ENCODE assay signal across 19 mouse cellular contexts in the genomic region with DNA sequence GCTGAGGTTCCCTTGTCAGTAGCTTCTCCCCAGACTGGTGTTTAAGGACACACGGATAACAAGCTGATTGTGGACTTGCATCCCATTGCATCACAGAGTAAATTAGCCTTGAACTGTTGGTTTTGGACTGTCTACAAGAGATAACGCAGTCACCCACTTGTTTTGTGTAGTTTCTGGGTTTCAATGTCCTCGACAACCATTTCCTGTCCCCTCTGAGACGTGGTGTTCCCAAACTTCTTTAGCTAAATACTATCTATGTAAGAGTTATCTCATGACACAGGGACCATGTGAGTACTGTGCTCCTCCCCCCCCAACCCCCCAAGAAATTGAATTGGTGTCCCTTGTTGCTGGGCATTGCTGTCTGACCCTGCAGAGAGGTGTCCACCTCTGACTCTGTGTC. TPM values are rescaled to one million over a fixed set of nuclear protein-coding genes. Genes with fewer than 3 reads are reported as not detected.
DNase-seq lines count a peak whose midpoint lies in the region; ATAC-seq and TF ChIP-seq lines count a peak whose summit lies in the region.
"Had no signal": no experiment of that assay in that cellular context is flagged by ENCODE, and none has a peak within 500 bp of the region (broad histone marks: within the 10 kb centered on the region; RNA-seq: fewer than 3 reads in every experiment).

No protein-coding gene starts in this region.

- no peaks in the 10 kb centered on the region for H3K9me3 ChIP-seq in liver, postnatal 0 days (ENCODE audit: low read length)

- H3K4me1 ChIP-seq in heart, adult 2 months (ENCODE audit: control insufficient read depth, insufficient read depth, low read length), result peaks cover 5% of the 10 kb centered on the region
- H3K4me1 ChIP-seq in liver, adult 2 months (ENCODE audit: control insufficient read depth, insufficient read depth, low read length), result peaks cover 52% of the 10 kb centered on the region
- H3K4me1 ChIP-seq in liver, postnatal 0 days (ENCODE audit: insufficient read depth), result peaks cover 41% of the 10 kb centered on the region

- no peak for TF ChIP-seq POLR2A in heart, adult 2 months (IDR thresholded peaks at IDR 0.05; ENCODE audit: insufficient read depth, low read depth, low read length)
- TF ChIP-seq POLR2A in liver, adult 2 months (IDR thresholded peaks at IDR 0.05; ENCODE audit: extremely low read depth, insufficient read depth, low read length), result no peak

- peak; percentile 83 for ATAC-seq in liver, postnatal 0 days
- ATAC-seq: CD4-positive, CD25-positive, alpha-beta regulatory T cell, adult 4 months had no signal

- no peaks in the 10 kb centered on the region for H3K27me3 ChIP-seq in heart, adult 2 months (ENCODE audit: control insufficient read depth, insufficient read depth, low read length)
- H3K27me3 ChIP-seq in liver, adult 2 months (ENCODE audit: control insufficient read depth, insufficient read depth, low read length), result no peaks in the 10 kb centered on the region
- H3K27me3 ChIP-seq in liver, postnatal 0 days (ENCODE audit: insufficient read depth, low read length), result no peaks in the 10 kb centered on the region
- H3K27me3 ChIP-seq: Patski had no signal

- no peaks in the 10 kb centered on the region for H3K36me3 ChIP-seq in heart, adult 2 months (ENCODE audit: control insufficient read depth, insufficient read depth, low read length)
- no peaks in the 10 kb centered on the region for H3K36me3 ChIP-seq in liver, adult 2 months (ENCODE audit: control insufficient read depth, insufficient read depth, low read length)
- H3K36me3 ChIP-seq in liver, postnatal 0 days (replicated peaks; ENCODE audit: insufficient read depth, low read length), result no peaks in the 10 kb centered on the region

- no peak overlapping the region for H3K4me3 ChIP-seq in heart, adult 2 months
- peak overlapping the region; percentile 40 for H3K4me3 ChIP-seq in liver, adult 2 months (ENCODE audit: insufficient read depth, low read depth, low read length)
- H3K4me3 ChIP-seq in liver, postnatal 0 days (ENCODE audit: low read depth, low read length), result no peak overlapping the region

- H3K27ac ChIP-seq in heart, adult 2 months, result no peak overlapping the region
- peak overlapping the region; percentile 100 for H3K27ac ChIP-seq in liver, adult 2 months (replicated peaks; ENCODE audit: insufficient read depth, low read depth, low read length)
- H3K27ac ChIP-seq in liver, postnatal 0 days (ENCODE audit: low read depth), result peak overlapping the region; percentile 98

- TF ChIP-seq EP300 in heart, adult 2 months (IDR thresholded peaks at IDR 0.05; ENCODE audit: insufficient read depth, low read depth, low read length), result no peak
- peak; percentile 94 for TF ChIP-seq EP300 in liver, postnatal 0 days (IDR thresholded peaks at IDR 0.05; ENCODE audit: low read depth)

- no peak overlapping the region for H3K4me2 ChIP-seq in liver, postnatal 0 days (ENCODE audit: low read depth, low read length)
- H3K4me2 ChIP-seq: midbrain, embryonic 11.5 days had no signal

- H3K79me2 ChIP-seq in heart, adult 2 months (replicated peaks; ENCODE audit: control insufficient read depth, insufficient read depth, low read length), result no peaks in the 10 kb centered on the region
- no peaks in the 10 kb centered on the region for H3K79me2 ChIP-seq in liver, adult 2 months (ENCODE audit: control insufficient read depth, insufficient read depth, low read length)

- intact Hi-C loops in heart, adult 2 months (cut with DNase I), result no loop called here

- H3K9ac ChIP-seq in heart, adult 2 months (ENCODE audit: low read depth, low read length), result no peak overlapping the region
- peak overlapping the region; percentile 78 for H3K9ac ChIP-seq in liver, adult 2 months (ENCODE audit: low read depth, low read length)
- peak overlapping the region; percentile 51; the same call in 1 of the 2 replicates for H3K9ac ChIP-seq in liver, postnatal 0 days (replicated peaks)

- no peak for TF ChIP-seq CTCF in heart, adult 2 months (IDR thresholded peaks at IDR 0.05)
- TF ChIP-seq CTCF in liver, adult 2 months (IDR thresholded peaks at IDR 0.05; ENCODE audit: low read depth, low read length), result no peak
- TF ChIP-seq CTCF in liver, postnatal 0 days (IDR thresholded peaks at IDR 0.05; ENCODE audit: low read depth), result no peak

- peak; percentile 40 for DNase-seq in heart, adult 8-10 months (ENCODE audit: low spot score)
- no peak for DNase-seq in heart, adult 2 months
- DNase-seq in liver, adult 2 months (ENCODE audit: extremely low read depth, low read depth, low spot score), result peak; percentile 100
- DNase-seq in liver (no peak), adipocyte (ENCODE audit: low spot score) (peak; percentile 18)
- DNase-seq in liver, postnatal 0 days, result peak; percentile 59
- DNase-seq in right cerebral cortex, postnatal 4 days, result no peak
- DNase-seq: cerebellum, postnatal 25 days; layer of hippocampus, postnatal 36 days; right cerebral cortex, postnatal 25 days; thymus, adult 18-20 months had no signal

- WGBS in heart, adult 2 months, result 34% methylated on average over 4 of the region's 4 CpGs
- WGBS in liver, adult 2 months, result 5% methylated on average over 4 of the region's 4 CpGs
- WGBS in liver, postnatal 0 days (ENCODE audit: insufficient replicate concordance), result 14% methylated on average over 4 of the region's 4 CpGs

RNA-seq across cellular contexts. Expression of a gene that starts 9.6 kb away (rescaled TPM):
- total RNA-seq in heart, adult 8-10 months (2022), result 1 to 10 TPM; 5.3 to 8.9 (median 6.8) TPM
- 1 to 10 TPM; 8.0 to 8.6 TPM for total RNA-seq in heart, adult 2 months (2021)
- polyA plus RNA-seq in heart, adult 2 months (2012; rRNA removed), result 15.1 and 19.3 TPM in 2 replicates
- 10,308 and 11,624 TPM in 2 replicates for total RNA-seq in liver, adult 2 months (2014; rRNA removed)
- 17,109 and 17,601 TPM in 2 replicates for polyA plus RNA-seq in liver, adult 2 months (2012; rRNA removed)
- polyA plus RNA-seq in liver, postnatal 0 days (2015; fragmentation: Nextera tagmentation; extraction: Ambion mirVana), result 25,564 and 27,060 TPM in 2 replicates
- total RNA-seq: granulocyte monocyte progenitor cell, adult 5-6 weeks; layer of hippocampus, postnatal 36 days; left cerebral cortex, postnatal 4 days had no signal
- polyA plus RNA-seq: CD4-positive, CD25-positive, alpha-beta regulatory T cell, adult 4 months; embryonic facial prominence, embryonic 14.5 days; forebrain, embryonic 11.5 days; Patski had no signal

RNA-seq across cellular contexts. Expression of a gene that starts 23.8 kb away (rescaled TPM):
- total RNA-seq in heart, adult 8-10 months (2022), result 10 to 100 TPM; 43.8 to 68.4 (median 55.3) TPM
- total RNA-seq in heart, adult 2 months (2021), result 10 to 100 TPM; 59.5 to 68.5 TPM
- polyA plus RNA-seq in heart, adult 2 months (2012; rRNA removed), result 13.0 and 19.3 TPM in 2 replicates
- total RNA-seq in liver, adult 2 months (2014; rRNA removed), result 62.0 and 67.7 TPM in 2 replicates
- polyA plus RNA-seq in liver, adult 2 months (2012; rRNA removed), result 20.7 and 23.9 TPM in 2 replicates
- 48.9 and 50.3 TPM in 2 replicates for polyA plus RNA-seq in liver, postnatal 0 days (2015; fragmentation: Nextera tagmentation; extraction: Ambion mirVana)

RNA-seq across cellular contexts. Expression of a gene that starts 24.0 kb away (rescaled TPM):
- total RNA-seq in heart, adult 8-10 months (2022), result 10 to 100 TPM; 10.8 to 13.5 (median 12.1) TPM
- 10 to 100 TPM; 12.7 to 12.8 TPM for total RNA-seq in heart, adult 2 months (2021)
- 10.3 and 16.1 TPM in 2 replicates for polyA plus RNA-seq in heart, adult 2 months (2012; rRNA removed)
- 22.7 and 24.0 TPM in 2 replicates for total RNA-seq in liver, adult 2 months (2014; rRNA removed)
- 16.9 and 19.9 TPM in 2 replicates for polyA plus RNA-seq in liver, adult 2 months (2012; rRNA removed)
- polyA plus RNA-seq in liver, postnatal 0 days (2015; fragmentation: Nextera tagmentation; extraction: Ambion mirVana), result 13.7 and 14.6 TPM in 2 replicates

RNA-seq across cellular contexts. Expression of a gene that starts 36.6 kb away (rescaled TPM):
- under 1 TPM in 3 of 4 experiments, not detected in 1; 0.16 to 0.28 (median 0.20) TPM for total RNA-seq in heart, adult 8-10 months (2022)
- under 1 TPM; 0.27 to 0.57 TPM for total RNA-seq in heart, adult 2 months (2021)
- 0.44 and 0.86 TPM in 2 replicates for polyA plus RNA-seq in heart, adult 2 months (2012; rRNA removed)
- total RNA-seq in liver, adult 2 months (2014; rRNA removed), result 107 and 165 TPM in 2 replicates
- 414 and 419 TPM in 2 replicates for polyA plus RNA-seq in liver, adult 2 months (2012; rRNA removed)
- 578 and 644 TPM in 2 replicates for polyA plus RNA-seq in liver, postnatal 0 days (2015; fragmentation: Nextera tagmentation; extraction: Ambion mirVana)
- total RNA-seq: granulocyte monocyte progenitor cell, adult 5-6 weeks; layer of hippocampus, postnatal 36 days; left cerebral cortex, postnatal 4 days had no signal
- polyA plus RNA-seq: CD4-positive, CD25-positive, alpha-beta regulatory T cell, adult 4 months; forebrain, embryonic 11.5 days; lung, embryonic 16.5 days; midbrain, embryonic 11.5 days had no signal

Comparison
In these comparisons a context has a peak if more than half of its experiments do, and no peak if none do; other contexts are left out.
1. DNase-seq: peak in heart, adult 8-10 months (single experiment), liver, adult 2 months (single experiment), adipocyte (single experiment) and liver, postnatal 0 days (single experiment); none in heart, adult 2 months (0 of 2), liver (single experiment) and right cerebral cortex, postnatal 4 days (single experiment).
2. RNA of a gene that starts 9.6 kb away (total RNA-seq): 10,308 to 11,624 TPM in liver, adult 2 months; 8.0 to 8.6 TPM in heart, adult 2 months and 5.3 to 8.9 TPM in heart, adult 8-10 months; every median in the first group is over 1,000 times any median in the second.